Comparison of ENCODE assay signal across 10 mouse cellular contexts in genomic region chr4:62344000-62344399, GRCm38 (mm10). TPM values are rescaled to one million over a fixed set of nuclear protein-coding genes. Genes with fewer than 3 reads are reported as not detected.
DNase-seq lines count a peak whose midpoint lies in the region; ATAC-seq and TF ChIP-seq lines count a peak whose summit lies in the region.
"Had no signal": no experiment of that assay in that cellular context is flagged by ENCODE, and none has a peak within 500 bp of the region (broad histone marks: within the 10 kb centered on the region; RNA-seq: fewer than 3 reads in every experiment).

No protein-coding gene starts in this region.

- no peaks in the 10 kb centered on the region for H3K27me3 ChIP-seq in kidney, postnatal 0 days (ENCODE audit: insufficient read depth, low read length)
- H3K27me3 ChIP-seq in Patski = no peaks in the 10 kb centered on the region
- H3K27me3 ChIP-seq: lung, embryonic 15.5 days had no signal

- WGBS in kidney, postnatal 0 days = 100% methylated on average over 1 of the region's 1 CpGs

- CTCF ChIA-PET in Patski (lab: Charles Lee) = interaction anchor here (0.9 kb wide), 1 partner anchor 10 kb away, joined by 3 read pairs; no protein-coding TSS in a partner anchor

- H3K9me3 ChIP-seq in kidney, postnatal 0 days (replicated peaks; ENCODE audit: low read length) = no peaks in the 10 kb centered on the region
- H3K9me3 ChIP-seq: lung, embryonic 15.5 days had no signal

- 0 out of 2 replicates have a peak, but pooled peaks cover 1% of the 10 kb centered on the region for H3K4me1 ChIP-seq in kidney, postnatal 0 days (replicated peaks; ENCODE audit: insufficient read depth, low read length)

- no peak overlapping the region for H3K4me2 ChIP-seq in kidney, postnatal 0 days (ENCODE audit: low read length)
- H3K4me2 ChIP-seq: lung, embryonic 15.5 days had no signal

- POLR2A ChIA-PET in Patski (lab: Charles Lee) = no interaction called here

- H3K4me3 ChIP-seq in kidney, postnatal 0 days (replicated peaks; ENCODE audit: low read depth, low read length) = no peak overlapping the region
- H3K4me3 ChIP-seq: lung, embryonic 15.5 days had no signal

- DNase-seq in kidney, postnatal 0 days (ENCODE audit: low spot score) = no peak
- no peak for DNase-seq in kidney, adult 9 months
- DNase-seq in CD4-positive, CD25-positive, alpha-beta regulatory T cell, adult 2 months (ENCODE audit: low read depth, low spot score) = peak; percentile 60
- DNase-seq in Patski (ENCODE audit: low read depth, low spot score) = no peak
- peak; percentile 44 for DNase-seq in lung, postnatal 25 days (ENCODE audit: low spot score)
- DNase-seq in right cerebral cortex, postnatal 10 days (ENCODE audit: low spot score in 2 of 2) = no peak
- DNase-seq in kidney, postnatal 10 days = no peak
- DNase-seq in urinary bladder, adult 2 months (ENCODE audit: low spot score) = no peak
- DNase-seq: adrenal gland, postnatal 25 days had no signal

- H3K9ac ChIP-seq in kidney, postnatal 0 days (ENCODE audit: low read depth, low read length) = no peak overlapping the region
- H3K9ac ChIP-seq: lung, embryonic 15.5 days had no signal

- in situ Hi-C loops in Patski (cut with MboI; ENCODE audit: low pct_unique_long_range_greater_than_20kb) = no loop called here

- H3K36me3 ChIP-seq in kidney, postnatal 0 days (ENCODE audit: insufficient read depth, low read length) = peaks cover 18% of the 10 kb centered on the region; the same call in 1 of the 2 replicates

- no peak overlapping the region for H3K27ac ChIP-seq in kidney, postnatal 0 days
- H3K27ac ChIP-seq: lung, embryonic 15.5 days had no signal

- no peak for ATAC-seq in kidney, postnatal 0 days (replicated peaks; ENCODE audit: low FRiP score, low read depth)
- no peak for ATAC-seq in Patski

- TF ChIP-seq CTCF in kidney, postnatal 0 days (IDR thresholded peaks at IDR 0.05; ENCODE audit: low read depth) = peak; percentile 56; the same call in 1 of the 2 replicates
- TF ChIP-seq CTCF in Patski (IDR thresholded peaks at IDR 0.05) = peak; percentile 21

RNA-seq across cellular contexts. Expression of gene Fkbp15, which starts 16.3 kb away (rescaled TPM):
- polyA plus RNA-seq in kidney, postnatal 0 days (2015; fragmentation: Nextera tagmentation; extraction: Ambion mirVana) = 19.2 and 21.7 TPM in 2 replicates
- 22.5 TPM for polyA plus RNA-seq in Patski (2021)
- 25.5 and 25.9 TPM in 2 replicates for polyA plus RNA-seq in urinary bladder, adult 2 months (2012; rRNA removed)

RNA-seq across cellular contexts. Expression of gene Slc31a1, which starts 16.5 kb away (rescaled TPM):
- 48.3 and 55.9 TPM in 2 replicates for polyA plus RNA-seq in kidney, postnatal 0 days (2015; fragmentation: Nextera tagmentation; extraction: Ambion mirVana)
- polyA plus RNA-seq in Patski (2021) = 36.8 TPM
- 15.5 and 18.1 TPM in 2 replicates for polyA plus RNA-seq in urinary bladder, adult 2 months (2012; rRNA removed)

Comparison
In these comparisons a context has a peak if more than half of its experiments do, and no peak if none do; other contexts are left out.
1. DNase-seq: peak in CD4-positive, CD25-positive, alpha-beta regulatory T cell, adult 2 months (single experiment) and lung, postnatal 25 days (single experiment); none in kidney, postnatal 0 days (single experiment), kidney, adult 9 months (single experiment), Patski (single experiment), right cerebral cortex, postnatal 10 days (0 of 2), kidney, postnatal 10 days (single experiment) and urinary bladder, adult 2 months (single experiment).